Comparison of ENCODE assay signal across 8 mouse cellular contexts in the genomic region with DNA sequence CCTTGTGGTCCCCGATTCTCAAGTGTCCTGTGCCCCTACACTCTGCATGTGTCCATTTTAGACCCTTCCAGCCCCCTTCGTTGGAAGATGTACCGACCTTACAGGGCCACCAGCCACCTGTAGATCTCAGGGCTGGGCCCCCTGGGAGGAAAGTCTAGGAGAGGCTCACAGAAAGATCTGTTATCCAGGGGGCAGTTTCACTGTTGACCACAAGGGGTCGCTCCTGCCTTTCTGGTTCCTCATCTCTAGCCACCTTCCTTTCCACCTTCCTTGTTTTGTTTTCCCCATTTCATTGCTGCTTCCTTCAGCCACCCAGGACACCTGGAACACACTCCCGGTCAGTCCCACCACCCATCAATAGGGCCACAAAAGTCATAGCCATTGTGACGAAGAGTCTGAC.
DNase-seq lines count a peak whose midpoint lies in the region; ATAC-seq and TF ChIP-seq lines count a peak whose summit lies in the region.
"Not testable (repeated sequence)": the region's sequence is repeated elsewhere in the genome, so short reads cannot be mapped to it uniquely, and the experiment has no call there.

No protein-coding gene starts in this region.

- TF ChIP-seq EP300 in stomach, postnatal 0 days (optimal IDR thresholded peaks at IDR 0.05), result not testable (repeated sequence)

- peaks cover 21% of the 10 kb centered on the region for H3K36me3 ChIP-seq in limb, embryonic 11.5 days (ENCODE audit: control insufficient read depth, insufficient read depth, low read length)
- H3K36me3 ChIP-seq in midbrain, postnatal 0 days (ENCODE audit: insufficient read depth, low read length), result peaks cover 19% of the 10 kb centered on the region; the same call in 1 of the 2 replicates
- not testable (repeated sequence) for H3K36me3 ChIP-seq in stomach, postnatal 0 days (ENCODE audit: control insufficient read depth, insufficient read depth, low read length)

- intact Hi-C loops in gastrocnemius, postnatal 36 days (cut with DNase I), result loop anchor here (1.0 to 10.0 kb wide), 3 partner anchors 352 to 700 kb away; no protein-coding TSS in a partner anchor

- TF ChIP-seq CTCF in midbrain, postnatal 0 days (IDR thresholded peaks at IDR 0.05), result peak; percentile 84
- TF ChIP-seq CTCF in stomach, postnatal 0 days (IDR thresholded peaks at IDR 0.05; ENCODE audit: low read depth), result peak; percentile 84

- not testable (repeated sequence) for H3K27me3 ChIP-seq in limb, embryonic 11.5 days (ENCODE audit: control insufficient read depth, insufficient read depth, low read length); midbrain, postnatal 0 days (ENCODE audit: insufficient read depth, low read length); stomach, postnatal 0 days (ENCODE audit: control insufficient read depth, insufficient read depth, low read length)

- H3K9me3 ChIP-seq in limb, embryonic 11.5 days (ENCODE audit: control insufficient read depth, low read length); midbrain, postnatal 0 days (ENCODE audit: low read length); stomach, postnatal 0 days (ENCODE audit: control insufficient read depth, low read length): not testable (repeated sequence)

- H3K27ac ChIP-seq in limb, embryonic 11.5 days (replicated peaks; ENCODE audit: low read depth, low read length); midbrain, postnatal 0 days (ENCODE audit: low read depth, low read length); stomach, postnatal 0 days (replicated peaks): not testable (repeated sequence)

- not testable (repeated sequence) for ATAC-seq in limb, embryonic 11.5 days (ENCODE audit: insufficient number of reproducible peaks, low FRiP score, low TSS enrichment, low read depth); midbrain, postnatal 0 days (ENCODE audit: low FRiP score); stomach, postnatal 0 days (ENCODE audit: low FRiP score, low TSS enrichment)

- H3K9ac ChIP-seq in limb, embryonic 11.5 days (ENCODE audit: low read length); midbrain, postnatal 0 days (replicated peaks; ENCODE audit: low read length, poor library complexity, severe bottlenecking); stomach, postnatal 0 days (ENCODE audit: low read length): not testable (repeated sequence)

- H3K4me1 ChIP-seq in limb, embryonic 11.5 days (ENCODE audit: control insufficient read depth, insufficient read depth, low read length); midbrain, postnatal 0 days (ENCODE audit: insufficient read depth, low read length); stomach, postnatal 0 days (replicated peaks; ENCODE audit: control insufficient read depth, insufficient read depth): not testable (repeated sequence)

- WGBS in limb, embryonic 11.5 days, result 41% methylated on average over 6 of the region's 6 CpGs
- 32% methylated on average over 6 of the region's 6 CpGs for WGBS in midbrain, postnatal 0 days
- 40% methylated on average over 6 of the region's 6 CpGs for WGBS in stomach, postnatal 0 days

- DNase-seq in CD4-positive, CD25-positive, alpha-beta regulatory T cell, adult 2 months (ENCODE audit: low read depth, low spot score), result peak; percentile 62
- peak; percentile 72 for DNase-seq in adrenal gland, postnatal 25 days
- peak; percentile 80 for DNase-seq in embryo, embryonic 10.5 days (ENCODE audit: low spot score)
- peak; percentile 44 to 56 for DNase-seq in gastrocnemius, postnatal 36 days
- peak; percentile 74 for DNase-seq in kidney, adult 9 months
- DNase-seq in limb, embryonic 11.5 days (ENCODE audit: low spot score), result peak; percentile 78
- peak; percentile 75 for DNase-seq in midbrain, postnatal 0 days (ENCODE audit: low spot score)
- DNase-seq in stomach, postnatal 0 days (ENCODE audit: low spot score), result peak; percentile 76

- H3K4me3 ChIP-seq in limb, embryonic 11.5 days (ENCODE audit: low read depth, low read length); midbrain, postnatal 0 days (ENCODE audit: low read depth, low read length); stomach, postnatal 0 days (ENCODE audit: low read depth, low read length): not testable (repeated sequence)

- not testable (repeated sequence) for H3K4me2 ChIP-seq in limb, embryonic 11.5 days (ENCODE audit: low read depth, severe bottlenecking); midbrain, postnatal 0 days (ENCODE audit: low read depth, low read length, poor library complexity, severe bottlenecking); stomach, postnatal 0 days (replicated peaks; ENCODE audit: low read depth)
